Mouse (Mus musculus) CH12.LX (cell line): ENCODE measurements around the gene Cnih1.

Experiments
- CHD2 ChIP-seq: IDR thresholded peaks from 2 replicates; pipeline ENCODE4 v1.6.1; 2011; ENCODE audit warnings: low read length, improper control_type of control experiment
- CTCF ChIP-seq, 2 experiments: IDR thresholded peaks in 1 of 2; conservative IDR thresholded peaks in 1 of 2; 2 replicates each; pipeline ENCODE4 v1.5.1; 2011 to 2012; ENCODE audit warnings: low read depth in 2 of 2, low read length in 2 of 2, improper control_type of control experiment in 1 of 2, inconsistent platforms in 1 of 2, mild to moderate bottlenecking in 1 of 2, moderate library complexity in 1 of 2
- E2F4 ChIP-seq: IDR thresholded peaks from 2 replicates; pipeline ENCODE4 v1.6.1; 2011; ENCODE audit warnings: low read depth, low read length, improper control_type of control experiment; ENCODE audit not compliant: insufficient replicate concordance
- EP300 ChIP-seq: IDR thresholded peaks from 2 replicates; pipeline ENCODE4 v1.6.1; 2011; ENCODE audit warnings: low read length, improper control_type of control experiment
- HCFC1 ChIP-seq: IDR thresholded peaks from 2 replicates; pipeline ENCODE4 v1.6.1; 2012; ENCODE audit warnings: low read depth, mild to moderate bottlenecking, inconsistent platforms, low read length, improper control_type of control experiment
- KAT2A ChIP-seq: IDR thresholded peaks from 2 replicates; pipeline ENCODE4 v1.6.1; 2012; ENCODE audit warnings: low read length, improper control_type of control experiment, inconsistent platforms; ENCODE audit not compliant: insufficient replicate concordance
- MAFK ChIP-seq: IDR thresholded peaks from 2 replicates; pipeline ENCODE4 v1.6.1; 2011; ENCODE audit warnings: low read length, improper control_type of control experiment; ENCODE audit not compliant: insufficient replicate concordance
- NRF1 ChIP-seq: IDR thresholded peaks from 2 replicates; pipeline ENCODE4 v1.6.1; 2014; ENCODE audit warnings: low read depth, mild to moderate bottlenecking, inconsistent platforms, low read length, improper control_type of control experiment, moderate library complexity
- POLR2A ChIP-seq: IDR thresholded peaks from 2 replicates; pipeline ENCODE4 v1.6.1; 2011; ENCODE audit warnings: low read depth, mild to moderate bottlenecking, improper control_type of control experiment, low read length
- RAD21 ChIP-seq: IDR thresholded peaks from 2 replicates; pipeline ENCODE4 v1.6.1; 2011; ENCODE audit warnings: low read depth, mild to moderate bottlenecking, low read length, improper control_type of control experiment, moderate library complexity
- SIN3A ChIP-seq: IDR thresholded peaks from 2 replicates; pipeline ENCODE4 v1.6.1; 2012; ENCODE audit warnings: low read length, improper control_type of control experiment, inconsistent platforms
- UBTF ChIP-seq: IDR thresholded peaks from 2 replicates; pipeline ENCODE4 v1.6.1; 2012; ENCODE audit warnings: low read depth, mild to moderate bottlenecking, inconsistent platforms, low read length, improper control_type of control experiment, moderate library complexity
- USF1 ChIP-seq: IDR thresholded peaks from 2 replicates; pipeline ENCODE4 v1.6.1; 2014; ENCODE audit warnings: low read depth, mild to moderate bottlenecking, inconsistent platforms, low read length, improper control_type of control experiment

DNA sequence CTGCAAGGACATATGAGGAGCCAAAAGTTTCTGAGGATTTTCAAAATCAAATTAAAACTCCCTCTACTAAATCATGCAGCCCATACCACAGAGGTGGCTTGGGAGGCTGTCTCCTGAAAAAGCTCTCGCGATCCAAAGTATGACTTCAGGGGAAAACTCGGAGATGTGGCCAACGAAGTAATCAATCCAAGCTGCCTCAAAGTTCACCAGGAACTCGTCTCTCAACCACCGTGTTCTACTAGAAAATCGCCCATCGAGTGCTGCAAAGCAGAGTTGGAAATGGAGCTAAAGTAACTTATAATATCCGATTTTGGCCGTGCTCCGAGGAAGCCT lies 791 bp downstream of the Cnih1 start:
- TF ChIP-seq HCFC1 (peak; percentile 21; the same call in 1 of the 2 replicates), EP300 (no peak), POLR2A (no peak), CTCF (conservative IDR thresholded peaks at IDR 0.05 in 1 of 2, IDR thresholded peaks at IDR 0.05 in 1 of 2; ENCODE audit: low read depth in 2 of 2, low read length in 2 of 2) (no peak), E2F4 (no peak), NRF1 (no peak), SIN3A (peak; percentile 42; the same call in 1 of the 2 replicates), KAT2A (no peak), USF1 (no peak), UBTF (no peak), MAFK (no peak), RAD21 (no peak), CHD2 (no peak)
